Mouse (Mus musculus): ENCODE measurements at regions not wholly inside any gene's neighbourhood (a gene's known extent, or its start where the extent isn't known, plus 50 kb on each side); places are given as distances from the start of the nearest gene placed in this dataset.
"Not testable (repeated sequence)": the region's sequence is repeated elsewhere in the genome, so short reads cannot be mapped to it uniquely, and the experiment has no call there.

DNA sequence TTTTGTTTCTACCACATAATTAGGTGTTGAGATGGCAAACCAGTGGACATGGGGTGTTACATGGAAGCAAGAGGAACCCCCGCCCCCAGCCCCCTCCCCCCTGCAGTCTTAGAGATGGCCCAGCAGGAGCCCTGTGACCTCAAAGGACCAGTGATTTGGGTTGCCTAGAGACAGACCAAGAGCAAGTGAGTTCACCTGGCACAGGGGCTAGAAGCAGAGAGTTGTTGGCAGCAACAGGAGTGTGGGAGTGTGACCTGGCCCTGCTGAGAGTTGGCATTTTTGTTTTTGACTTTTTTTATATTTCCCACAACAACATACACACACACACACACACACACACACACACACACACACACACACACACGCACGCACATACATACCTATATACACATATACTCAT is 987.9 kb downstream of the Cdh18 start:
- peak; percentile 10 to 17 for DNase-seq

DNA sequence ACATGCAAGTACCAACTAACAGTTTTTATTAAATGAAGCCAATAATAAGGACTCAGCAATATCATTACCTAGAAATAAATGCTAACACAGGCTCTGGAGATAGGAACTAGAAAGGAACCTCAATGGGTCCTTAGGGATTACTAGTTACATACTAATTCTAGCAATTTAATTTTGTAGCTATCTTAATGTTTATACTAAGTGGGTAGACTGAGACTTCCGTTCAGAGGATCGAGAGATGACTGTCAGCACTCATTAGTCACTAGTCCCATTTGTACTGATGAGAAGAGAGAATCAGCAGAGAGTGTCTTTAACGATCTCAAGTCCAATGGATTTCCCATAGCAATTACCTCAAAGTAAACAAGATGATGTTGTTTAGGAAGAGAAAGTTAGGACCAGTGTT is 988.6 kb downstream of the Cdh18 start:
- no peak for DNase-seq

- no peak for DNase-seq
Observed at GRCm38 (mm10) chr15:23560136-23560535, 1011.3 kb downstream of the Cdh18 start.

- peak; percentile 15 to 30 for DNase-seq
Observed at GRCm38 (mm10) chr15:23562181-23562580, 1013.4 kb downstream of the Cdh18 start.

DNA sequence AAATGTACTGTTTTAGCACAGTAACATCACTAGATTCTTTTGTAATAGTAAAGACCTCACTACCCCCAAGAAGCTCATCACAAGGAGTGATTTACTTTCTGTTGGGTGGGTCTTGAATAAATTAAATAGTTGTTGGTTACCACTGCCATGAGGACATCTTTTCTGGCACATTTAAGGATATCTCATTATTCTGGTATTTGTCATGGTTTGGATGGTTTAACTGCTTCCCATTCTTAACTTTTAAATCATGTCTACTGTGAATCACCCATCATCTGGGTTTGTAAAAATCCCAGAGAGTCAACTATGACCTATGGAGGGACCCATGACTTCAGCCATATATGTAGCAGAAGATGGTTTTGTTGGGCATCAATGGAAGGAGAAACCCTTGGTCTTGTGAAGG is 1016.2 kb downstream of the Cdh18 start:
- no peak for DNase-seq

GRCm38 (mm10) chr15:23566886-23567655 is 1018.2 kb downstream of the Cdh18 start:
- peak; percentile 76 to 80 for DNase-seq

- not testable (repeated sequence) for DNase-seq
Observed at GRCm38 (mm10) chr15:23568651-23569050, 1019.8 kb downstream of the Cdh18 start.

- no peak for DNase-seq
Observed at GRCm38 (mm10) chr15:23581898-23582297, 1033.1 kb downstream of the Cdh18 start.

GRCm38 (mm10) chr15:23590451-23590850 is 1041.6 kb downstream of the Cdh18 start:
- DNase-seq = no peak

DNA sequence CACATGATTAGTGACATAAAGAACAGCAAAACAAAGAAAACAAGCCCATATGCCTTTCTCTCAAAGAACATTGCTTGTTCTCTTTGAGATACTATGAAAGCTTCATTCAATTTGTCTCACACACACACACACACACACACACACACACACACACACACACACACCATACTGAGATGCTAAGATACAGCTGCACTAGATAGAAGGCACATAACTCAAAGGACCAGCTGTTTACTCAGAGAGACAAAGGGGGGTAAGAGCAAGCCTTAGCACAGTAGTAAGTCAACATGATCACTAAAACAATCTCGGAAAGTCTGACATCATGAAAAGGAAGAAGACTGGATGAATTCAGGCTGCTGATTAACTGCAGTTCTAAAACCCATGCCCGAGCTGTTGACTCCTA is 1051.6 kb downstream of the Cdh18 start:
- no peak for DNase-seq

All from cerebellum, postnatal 36 days (tissue).